Mouse (Mus musculus) lung, embryonic 14.5 days (tissue): ENCODE measurements around the gene Nars2. TPM values are rescaled to one million over a fixed set of nuclear protein-coding genes. Genes with fewer than 3 reads are reported as not detected.

Experiments
- ATAC-seq: fragments of 200-750 bp; cut with Nextera tagmentation; 2 replicates; pipeline ENCODE4 v1.8.0; 2017; ENCODE audit warnings: mild to moderate bottlenecking, moderate TSS enrichment, moderate library complexity; ENCODE audit not compliant: insufficient read depth
- DNase-seq: peaks from one replicate; pipeline ENCODE4 v3.0.0-alpha.2; 2015
- H3K27ac ChIP-seq: fragments of 300-500 bp; sonication (generic); 2 replicates; pipeline ENCODE4 v1.5.1; 2014; ENCODE audit warnings: low read depth, mild to moderate bottlenecking, moderate library complexity
- H3K27me3 ChIP-seq: fragments of 300-500 bp; sonication (generic); 2 replicates; pipeline ENCODE4 v1.6.1; 2014; ENCODE audit warnings: low read length, control low read depth; ENCODE audit not compliant: insufficient read depth
- H3K36me3 ChIP-seq: fragments of 300-500 bp; sonication (generic); 2 replicates; pipeline ENCODE4 v1.6.1; 2014; ENCODE audit warnings: control low read depth; ENCODE audit not compliant: insufficient read depth
- H3K4me1 ChIP-seq: fragments of 300-500 bp; sonication (generic); 2 replicates; pipeline ENCODE4 v1.6.1; 2014; ENCODE audit warnings: antibody characterized with exemption, control low read depth; ENCODE audit not compliant: insufficient read depth
- H3K4me2 ChIP-seq: fragments of 300-500 bp; sonication (generic); 2 replicates; pipeline ENCODE4 v1.6.1; 2014; ENCODE audit warnings: mild to moderate bottlenecking
- H3K4me3 ChIP-seq: fragments of 300-500 bp; sonication (generic); 2 replicates; pipeline ENCODE4 v1.5.1; 2014; ENCODE audit warnings: low read depth, low read length
- H3K9ac ChIP-seq: fragments of 300-500 bp; sonication (generic); 2 replicates; pipeline ENCODE4 v1.6.1; 2014
- H3K9me3 ChIP-seq: fragments of 300-500 bp; sonication (generic); 2 replicates; pipeline ENCODE4 v1.6.1; 2016; ENCODE audit warnings: low read depth, low read length, control low read depth
- CTCF ChIP-seq: IDR thresholded peaks from 2 replicates; pipeline ENCODE4 v1.5.1; 2016; ENCODE audit warnings: antibody characterized with exemption, low read depth
- WGBS: fragments of 180-500 bp; shearing (Covaris S2); extraction: QIAGEN DNeasy Blood & Tissue Kit; methylation state at CpG from one replicate; pipeline ENCODE4 v1.1.7; 2014; 5-methylcytosine and 5-hydroxymethylcytosine counted together
- polyA plus RNA-seq: library from polyadenylated mRNA; unstranded; fragments of >200 nt; fragmentation: Nextera tagmentation; extraction: Ambion mirVana; gene quantifications from 2 replicates; pipeline ENCODE4 v1.2.1, GENCODE M21; 2014

Gene Nars2
- polyA plus RNA-seq, 1 experiment from 2014 or later, result 25.4 TPM

DNA sequence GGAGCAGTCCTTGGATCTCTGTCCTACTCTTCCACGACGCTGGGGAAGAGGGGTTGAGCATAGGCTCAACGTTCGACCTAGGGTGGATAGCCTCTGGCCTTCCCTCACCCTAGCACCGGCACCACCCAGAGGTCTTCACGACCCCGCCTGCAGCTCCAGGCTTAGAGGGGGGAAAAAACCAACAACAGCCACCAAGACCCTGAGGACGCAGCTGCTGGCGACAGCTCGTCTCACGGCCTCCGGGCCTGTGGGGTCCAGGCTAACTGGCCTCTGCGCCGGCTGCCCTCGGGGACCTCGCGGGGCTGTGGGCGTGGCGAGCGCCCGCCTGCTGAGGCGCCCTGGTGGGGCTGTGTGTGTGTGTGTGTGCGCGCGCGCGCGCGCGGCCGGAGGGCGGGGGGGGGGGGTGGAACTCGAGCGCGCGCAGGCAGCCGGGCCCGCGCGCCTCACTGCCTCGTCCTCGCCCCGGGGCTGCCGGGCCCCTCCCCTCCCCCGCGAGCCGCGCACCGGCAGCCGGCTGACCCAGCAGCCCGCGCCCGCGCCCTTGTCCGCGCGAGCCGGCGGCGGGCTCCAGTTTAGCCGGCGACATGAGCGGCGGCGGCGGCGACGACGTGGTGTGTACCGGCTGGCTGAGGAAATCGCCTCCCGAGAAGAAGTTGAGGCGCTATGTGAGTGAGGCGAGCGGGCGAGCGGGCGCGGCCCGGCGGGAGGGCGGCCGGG lies 130.1 kb downstream of the Nars2 start, which contains the start of gene Gab2:
TSS of gene Gab2 (plus strand) at position 345 of the 717 bp plus-strand sequence.
- Histone ChIP-seq H3K4me3 (peak within 1 kb of the TSS; percentile 94), H3K4me2 (peak within 1 kb of the TSS; percentile 78), H3K9me3 (no peaks in the 10 kb centered on the region), H3K4me1 (0 out of 2 replicates have a peak, but pooled peaks cover 5% of the 10 kb centered on the region), H3K27ac (peak within 1 kb of the TSS; percentile 94), H3K36me3 (no peaks in the 10 kb centered on the region), H3K27me3 (no peaks in the 10 kb centered on the region), H3K9ac (peak within 1 kb of the TSS; percentile 95)
- peak; percentile 87 for ATAC-seq
- no peak for TF ChIP-seq CTCF
- WGBS, result 1% methylated on average over 53 of the region's 83 CpGs
- DNase-seq, result peak; percentile 85

- TF ChIP-seq CTCF, result no peak
- Histone ChIP-seq H3K9ac (peak overlapping the region; percentile 95), H3K9me3 (no peaks in the 10 kb centered on the region), H3K36me3 (no peaks in the 10 kb centered on the region), H3K4me1 (0 out of 2 replicates have a peak, but pooled peaks cover 5% of the 10 kb centered on the region), H3K27me3 (no peaks in the 10 kb centered on the region), H3K4me3 (peak overlapping the region; percentile 94), H3K4me2 (peak overlapping the region; percentile 78), H3K27ac (peak overlapping the region; percentile 94)
- ATAC-seq (no peak), DNase-seq (no peak)
- WGBS, result under 1% methylated on average over 37 of the region's 38 CpGs
These were observed 130.6 kb downstream of the Nars2 start for GRCm38 (mm10) chr7:97081959-97082218.

DNA sequence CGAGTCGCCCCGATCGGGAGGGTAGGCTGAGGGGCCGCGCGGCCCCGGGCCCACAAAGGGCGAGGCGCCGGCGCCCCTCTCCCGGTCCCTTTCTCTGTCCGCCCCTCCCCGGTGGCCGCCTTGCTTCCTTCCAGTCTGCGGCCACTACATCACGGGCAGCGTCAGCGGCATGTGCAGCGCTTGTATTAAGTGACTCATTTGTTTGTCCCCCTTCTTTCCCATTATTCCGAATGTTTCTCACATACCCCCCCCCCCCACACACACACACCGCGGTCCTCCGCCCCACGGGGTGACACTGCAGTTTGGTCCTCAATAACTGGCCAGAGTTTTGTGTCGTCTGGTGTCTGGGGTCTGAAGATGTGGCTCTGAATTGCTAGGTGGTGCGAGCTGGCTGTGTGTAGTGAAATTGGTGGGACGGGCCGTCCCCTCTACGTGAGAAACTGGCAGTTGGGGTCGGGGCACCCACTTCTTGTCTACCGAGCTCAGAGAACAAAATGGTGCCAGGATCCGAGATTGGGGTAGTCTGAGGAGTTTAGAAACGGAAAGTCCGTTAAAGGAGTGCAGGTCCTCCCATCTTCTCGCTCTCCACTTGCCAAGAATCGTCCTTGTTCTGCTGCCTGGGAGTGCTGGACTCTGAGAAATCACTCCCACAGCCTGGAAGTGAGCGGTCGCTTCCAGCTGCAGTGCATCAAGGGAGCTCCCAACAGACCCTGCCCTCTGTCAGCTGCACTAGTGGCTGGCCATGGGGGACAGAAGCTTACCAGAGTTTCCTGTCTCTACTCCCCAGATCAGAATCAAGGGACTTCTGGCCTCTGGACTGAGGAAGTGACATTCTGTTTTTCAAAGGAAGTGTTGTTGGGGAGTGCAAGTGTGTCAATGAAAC lies 131.2 kb downstream of the Nars2 start:
- TF ChIP-seq CTCF, result no peak
- ATAC-seq (peak; percentile 84), DNase-seq (peak; percentile 91)
- Histone ChIP-seq H3K27me3 (no peaks in the 10 kb centered on the region), H3K36me3 (no peaks in the 10 kb centered on the region), H3K9ac (peak overlapping the region; percentile 95), H3K27ac (peak overlapping the region; percentile 94), H3K4me3 (peak overlapping the region; percentile 94), H3K4me2 (peak overlapping the region; percentile 78), H3K9me3 (no peaks in the 10 kb centered on the region), H3K4me1 (0 out of 2 replicates have a peak, but pooled peaks cover 5% of the 10 kb centered on the region)
- WGBS, result under 1% methylated on average over 40 of the region's 40 CpGs

DNA sequence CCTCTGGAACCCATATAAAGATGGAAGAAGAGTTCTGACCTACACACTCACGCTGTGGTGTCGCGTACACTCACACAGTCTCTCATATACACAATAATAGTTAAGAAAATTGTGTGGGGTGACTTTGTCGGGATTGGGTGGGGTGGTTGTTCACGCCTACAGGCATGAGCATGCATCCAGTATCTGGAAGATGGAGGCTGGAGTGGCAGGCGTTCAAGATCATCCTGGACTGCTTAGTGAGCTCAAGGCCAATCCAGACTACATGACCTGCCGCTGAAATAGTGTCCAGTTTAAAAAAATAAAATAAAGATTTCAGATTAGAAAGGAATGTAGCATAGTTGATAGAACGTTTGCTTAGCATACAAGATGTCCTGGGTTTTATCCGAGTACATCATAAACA lies 132.3 kb downstream of the Nars2 start:
- 63% methylated on average over 9 of the region's 9 CpGs for WGBS
- Histone ChIP-seq H3K27me3 (no peaks in the 10 kb centered on the region), H3K9ac (no peak overlapping the region), H3K4me3 (no peak overlapping the region), H3K4me1 (0 out of 2 replicates have a peak, but pooled peaks cover 5% of the 10 kb centered on the region), H3K27ac (peak overlapping the region; percentile 94; the same call in 1 of the 2 replicates), H3K4me2 (peak overlapping the region; percentile 78), H3K36me3 (no peaks in the 10 kb centered on the region), H3K9me3 (no peaks in the 10 kb centered on the region)
- DNase-seq (no peak), ATAC-seq (no peak)
- no peak for TF ChIP-seq CTCF

- Histone ChIP-seq H3K4me2 (no peak overlapping the region; the same call in 1 of the 2 replicates), H3K4me3 (no peak overlapping the region), H3K9me3 (no peaks in the 10 kb centered on the region), H3K27ac (0 out of 2 replicates have a peak overlapping the region, but pooled peaks have one; percentile 1), H3K9ac (no peak overlapping the region), H3K27me3 (no peaks in the 10 kb centered on the region), H3K36me3 (no peaks in the 10 kb centered on the region), H3K4me1 (0 out of 2 replicates have a peak, but pooled peaks cover 5% of the 10 kb centered on the region)
- DNase-seq (peak; percentile 73), ATAC-seq (peak; percentile 26; the same call in 1 of the 2 replicates)
- 60% methylated on average over 1 of the region's 1 CpGs for WGBS
- no peak for TF ChIP-seq CTCF
These were observed 132.9 kb downstream of the Nars2 start for GRCm38 (mm10) chr7:97084181-97084580.

DNA sequence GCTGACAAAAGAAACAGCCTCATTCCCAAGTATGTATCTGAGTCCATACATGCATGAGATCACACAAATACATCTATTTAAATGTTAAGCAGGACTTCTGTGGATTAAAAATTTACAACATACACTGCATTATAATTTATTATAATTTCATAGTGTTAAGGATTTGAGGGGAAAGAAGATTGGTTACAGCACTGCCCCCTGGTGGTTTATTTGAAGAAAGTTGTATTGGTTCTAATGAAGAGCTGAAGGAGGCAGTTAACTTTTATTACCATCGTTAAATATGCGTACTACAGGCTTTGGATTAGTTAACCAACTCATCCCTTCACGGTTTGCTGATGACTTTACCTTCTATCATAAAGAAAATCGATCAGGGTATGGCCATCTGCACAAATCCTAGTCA lies 134.0 kb downstream of the Nars2 start:
- Histone ChIP-seq H3K9me3 (no peaks in the 10 kb centered on the region), H3K4me1 (0 out of 2 replicates have a peak, but pooled peaks cover 5% of the 10 kb centered on the region), H3K4me3 (no peak overlapping the region), H3K27ac (no peak overlapping the region), H3K36me3 (no peaks in the 10 kb centered on the region), H3K9ac (no peak overlapping the region), H3K4me2 (no peak overlapping the region), H3K27me3 (no peaks in the 10 kb centered on the region)
- ATAC-seq (no peak), DNase-seq (peak; percentile 63)
- WGBS, result 24% methylated on average over 4 of the region's 4 CpGs
- peak; percentile 61 for TF ChIP-seq CTCF

- no peaks in the 10 kb centered on the region for H3K36me3 ChIP-seq
- WGBS, result 74% methylated on average over 3 of the region's 3 CpGs
- DNase-seq (no peak), ATAC-seq (no peak)
- H3K4me3 ChIP-seq, result no peak overlapping the region
- H3K9ac ChIP-seq, result no peak overlapping the region
- no peak overlapping the region for H3K27ac ChIP-seq
- no peaks in the 10 kb centered on the region for H3K27me3 ChIP-seq
- no peaks in the 10 kb centered on the region for H3K9me3 ChIP-seq
- H3K4me1 ChIP-seq, result 0 out of 2 replicates have a peak, but pooled peaks cover 3% of the 10 kb centered on the region
- no peak for TF ChIP-seq CTCF
- H3K4me2 ChIP-seq, result no peak overlapping the region
These were observed 142.9 kb downstream of the Nars2 start for GRCm38 (mm10) chr7:97094241-97094640.
